In genomic region chr6:7313496-7313895, GRCm38 (mm10) we compare ENCODE assay signal across 26 mouse cellular contexts.
A peak's percentile ranks its signal among the peaks of the same experiment; 100 is the strongest.
DNase-seq lines count a peak whose midpoint lies in the region; ATAC-seq lines count a peak whose summit lies in the region.
"Had no signal": no experiment of that assay in that cellular context is flagged by ENCODE, and none has a peak within 500 bp of the region (broad histone marks: within the 10 kb centered on the region; RNA-seq: fewer than 3 reads in every experiment).

No protein-coding gene starts in this region.

- no peak overlapping the region for H3K9ac ChIP-seq in kidney, embryonic 16.5 days (replicated peaks; ENCODE audit: low read length)
- H3K9ac ChIP-seq: embryonic facial prominence, embryonic 13.5 days; forebrain, embryonic 13.5 days; hindbrain, embryonic 12.5 days; hindbrain, embryonic 15.5 days had no signal

- no peaks in the 10 kb centered on the region for H3K9me3 ChIP-seq in kidney, embryonic 16.5 days (ENCODE audit: low read length)
- H3K9me3 ChIP-seq: embryonic facial prominence, embryonic 10.5 days; embryonic facial prominence, embryonic 13.5 days; forebrain, embryonic 10.5 days; forebrain, embryonic 13.5 days; hindbrain, embryonic 12.5 days; hindbrain, embryonic 15.5 days had no signal

- H3K4me1 ChIP-seq in kidney, embryonic 16.5 days (ENCODE audit: insufficient read depth, low read length) = no peaks in the 10 kb centered on the region
- H3K4me1 ChIP-seq: embryonic facial prominence, embryonic 10.5 days; embryonic facial prominence, embryonic 13.5 days; forebrain, embryonic 10.5 days; forebrain, embryonic 13.5 days; hindbrain, embryonic 12.5 days; hindbrain, embryonic 15.5 days had no signal

- DNase-seq in kidney, adult 11 months = peak; percentile 58
- peak; percentile 55 to 67 for DNase-seq in kidney, adult 8-10 months
- DNase-seq in kidney, postnatal 14 days = peak; percentile 22
- no peak for DNase-seq in layer of hippocampus, adult 18-20 months (ENCODE audit: low spot score in 2 of 2)
- DNase-seq: adrenal gland, adult 8-10 months; adrenal gland, postnatal 25 days; cerebellum, adult 11-12 months; cerebellum, adult 8-10 months; cerebellum, postnatal 10 days; cerebellum, postnatal 36 days; embryo, embryonic 11 days; gastrocnemius, adult 2 months; gastrocnemius, postnatal 14 days; heart, adult 11 months had no signal

- no peak for ATAC-seq in kidney, embryonic 16.5 days (ENCODE audit: low FRiP score, low TSS enrichment)
- no peak for ATAC-seq in erythroid progenitor cell, adult 5-6 weeks (replicated peaks; ENCODE audit: low FRiP score, poor library complexity, severe bottlenecking)
- ATAC-seq: activated CD4-positive, CD25-positive, alpha-beta regulatory T cell, adult 4 months; forebrain, embryonic 13.5 days; forebrain, embryonic 16.5 days had no signal

- no peaks in the 10 kb centered on the region for H3K27me3 ChIP-seq in kidney, embryonic 16.5 days (ENCODE audit: insufficient read depth, low read length)
- H3K27me3 ChIP-seq: embryonic facial prominence, embryonic 13.5 days; forebrain, embryonic 13.5 days; hindbrain, embryonic 12.5 days; hindbrain, embryonic 15.5 days had no signal

- no peak overlapping the region for H3K4me3 ChIP-seq in kidney, embryonic 16.5 days (ENCODE audit: low read length)
- H3K4me3 ChIP-seq: embryonic facial prominence, embryonic 10.5 days; embryonic facial prominence, embryonic 13.5 days; erythroblast, embryonic 14.5 days; forebrain, embryonic 10.5 days; forebrain, embryonic 13.5 days; gastrocnemius, adult 2 months; hindbrain, embryonic 12.5 days; hindbrain, embryonic 15.5 days had no signal

- H3K36me3 ChIP-seq in kidney, embryonic 16.5 days (ENCODE audit: insufficient read depth, low read length) = no peaks in the 10 kb centered on the region
- H3K36me3 ChIP-seq: embryonic facial prominence, embryonic 10.5 days; embryonic facial prominence, embryonic 13.5 days; forebrain, embryonic 10.5 days; hindbrain, embryonic 12.5 days; hindbrain, embryonic 15.5 days had no signal

- no peak overlapping the region for H3K27ac ChIP-seq in kidney, embryonic 16.5 days (ENCODE audit: low read length)
- H3K27ac ChIP-seq: embryonic facial prominence, embryonic 10.5 days; embryonic facial prominence, embryonic 13.5 days; forebrain, embryonic 10.5 days; forebrain, embryonic 13.5 days; gastrocnemius, adult 2 months; hindbrain, embryonic 12.5 days; hindbrain, embryonic 15.5 days had no signal

- no peak overlapping the region for H3K4me2 ChIP-seq in kidney, embryonic 16.5 days (replicated peaks; ENCODE audit: low read depth, low read length)
- H3K4me2 ChIP-seq: embryonic facial prominence, embryonic 13.5 days; forebrain, embryonic 13.5 days; heart, embryonic 11.5 days; hindbrain, embryonic 12.5 days; hindbrain, embryonic 15.5 days had no signal

- WGBS in kidney, embryonic 16.5 days = 81% methylated on average over 3 of the region's 3 CpGs

Comparison
In these comparisons a context has a peak if more than half of its experiments do, and no peak if none do; other contexts are left out.
1. DNase-seq: peak in kidney, adult 11 months (single experiment), kidney, adult 8-10 months (2 of 2) and kidney, postnatal 14 days (single experiment); none in layer of hippocampus, adult 18-20 months (0 of 2).